Mouse (Mus musculus) skeletal muscle tissue, adult 2 months (tissue): ENCODE results near the gene Gjd2.
A peak's percentile ranks its signal among the peaks of the same experiment; 100 is the strongest.

Experiments
- DNase-seq: peaks from one replicate; pipeline ENCODE4 v3.0.0-alpha.2; 2012; ENCODE audit warnings: low read depth, low spot score

The Gjd2 gene

GRCm38 (mm10) chr2:114012749-114013211, 639 bp downstream of the Gjd2 start:
- DNase-seq = no peak

GRCm38 (mm10) chr2:114011838-114012237, 1.6 kb downstream of the Gjd2 start:
- no peak for DNase-seq

- no peak for DNase-seq
Observed at GRCm38 (mm10) chr2:114008321-114008720, 5.1 kb downstream of the Gjd2 start.

GRCm38 (mm10) chr2:113997484-113997883, 15.9 kb downstream of the Gjd2 start:
- DNase-seq = no peak

GRCm38 (mm10) chr2:113996930-113997329, 16.5 kb downstream of the Gjd2 start:
- no peak for DNase-seq

GRCm38 (mm10) chr2:113984890-113985289, 28.5 kb downstream of the Gjd2 start:
- DNase-seq = no peak

GRCm38 (mm10) chr2:113980664-113981063, 32.8 kb downstream of the Gjd2 start:
- DNase-seq = peak; percentile 52

GRCm38 (mm10) chr2:113978151-113978771, 35.2 kb downstream of the Gjd2 start:
- DNase-seq = peak; percentile 5

- no peak for DNase-seq
Observed at GRCm38 (mm10) chr2:113973950-113974349, 39.5 kb downstream of the Gjd2 start.

GRCm38 (mm10) chr2:113966421-113966820, 47.0 kb downstream of the Gjd2 start:
- no peak for DNase-seq
